Mouse (Mus musculus): Measurements from ENCODE around the gene Ddx55. TPM values are rescaled to one million over a fixed set of nuclear protein-coding genes. Genes with fewer than 3 reads are reported as not detected.
"Not testable (repeated sequence)": the region's sequence is repeated elsewhere in the genome, so short reads cannot be mapped to it uniquely, and the experiment has no call there.

The Ddx55 gene
- total RNA-seq, 2 experiments from 2014 or later = 4.5 to 4.8 TPM

GRCm38 (mm10) chr5:124598224-124599174, 45.8 kb downstream of the Ddx55 start:
- intact Hi-C loops (cut with DNase I) = no loop called here
- peak overlapping the region; percentile 71 for H3K4me3 ChIP-seq
- no peak for TF ChIP-seq CTCF (IDR thresholded peaks at IDR 0.05)
- DNase-seq = peak; percentile 94
- H3K27ac ChIP-seq = peak overlapping the region; percentile 74

- H3K27ac ChIP-seq; H3K4me3 ChIP-seq; DNase-seq; intact Hi-C loops (cut with DNase I): not testable (repeated sequence)
Observed at GRCm38 (mm10) chr5:124599726-124600125, 47.1 kb downstream of the Ddx55 start.

GRCm38 (mm10) chr5:124602349-124602748, 49.7 kb downstream of the Ddx55 start:
- no peak overlapping the region for H3K4me3 ChIP-seq
- DNase-seq = peak; percentile 44
- no peak overlapping the region for H3K27ac ChIP-seq
- peak; percentile 58 for TF ChIP-seq CTCF (IDR thresholded peaks at IDR 0.05)
- intact Hi-C loops (cut with DNase I) = loop anchor here (2.0 kb wide), 1 partner anchor 266 kb away; no protein-coding TSS in a partner anchor

GRCm38 (mm10) chr5:124604296-124604695, 51.6 kb downstream of the Ddx55 start:
- no peak overlapping the region for H3K4me3 ChIP-seq
- DNase-seq = no peak
- intact Hi-C loops (cut with DNase I) = no loop called here
- TF ChIP-seq CTCF (IDR thresholded peaks at IDR 0.05) = no peak
- no peak overlapping the region for H3K27ac ChIP-seq

GRCm38 (mm10) chr5:124605041-124605622, 52.5 kb downstream of the Ddx55 start:
- no peak overlapping the region for H3K4me3 ChIP-seq
- no peak overlapping the region for H3K27ac ChIP-seq
- DNase-seq = no peak
- intact Hi-C loops (cut with DNase I) = no loop called here
- no peak for TF ChIP-seq CTCF (IDR thresholded peaks at IDR 0.05)

GRCm38 (mm10) chr5:124610965-124611364, 58.3 kb downstream of the Ddx55 start:
- TF ChIP-seq CTCF (IDR thresholded peaks at IDR 0.05) = peak; percentile 22; the same call in 1 of the 2 replicates
- DNase-seq = no peak
- intact Hi-C loops (cut with DNase I) = no loop called here
- H3K27ac ChIP-seq = no peak overlapping the region
- H3K4me3 ChIP-seq = no peak overlapping the region

- no peak for DNase-seq
- peak overlapping the region; percentile 61 for H3K27ac ChIP-seq
Observed at GRCm38 (mm10) chr5:124614709-124615108, 62.0 kb downstream of the Ddx55 start.

GRCm38 (mm10) chr5:124618711-124619110, 66.0 kb downstream of the Ddx55 start:
- intact Hi-C loops (cut with DNase I) = no loop called here
- H3K4me3 ChIP-seq = no peak overlapping the region
- H3K27ac ChIP-seq = no peak overlapping the region
- peak; percentile 12 for DNase-seq
- no peak for TF ChIP-seq CTCF (IDR thresholded peaks at IDR 0.05)

More at GRCm38 (mm10) chr5:124614709-124615108, 62.0 kb downstream of the Ddx55 start:
- intact Hi-C loops (cut with DNase I) = no loop called here
- no peak overlapping the region for H3K4me3 ChIP-seq
- no peak for TF ChIP-seq CTCF (IDR thresholded peaks at IDR 0.05)

Other genes starting within 250 kb of the Ddx55 start
- 1 to 10 TPM; 2.7 to 3.4 TPM for gene Mphosph9, start 224.9 kb upstream of the Ddx55 start, total RNA-seq (2021)
- gene 2810006K23Rik, start 224.8 kb upstream of the Ddx55 start, total RNA-seq (2021) = 1 to 10 TPM; 6.2 to 8.7 TPM
- gene Cdk2ap1, start 189.8 kb upstream of the Ddx55 start, total RNA-seq (2021) = 100 to 1,000 TPM; 140 to 141 TPM
- 10 to 100 TPM; 43.2 to 49.2 TPM for gene Sbno1, start 126.9 kb upstream of the Ddx55 start, total RNA-seq (2021)
- gene Kmt5a, start 112.9 kb upstream of the Ddx55 start, total RNA-seq (2021) = 100 to 1,000 TPM; 178 to 229 TPM
- gene Rilpl2, start 74.5 kb upstream of the Ddx55 start, total RNA-seq (2021) = 1 to 10 TPM; 4.6 to 4.7 TPM
- gene Snrnp35, start 69.7 kb upstream of the Ddx55 start, total RNA-seq (2021) = 10 to 100 TPM; 27.7 to 33.1 TPM
- 100 to 1,000 TPM; 243 to 286 TPM for gene Rilpl1, start 21.5 kb upstream of the Ddx55 start, total RNA-seq (2021)
- gene Tmed2, start 12.2 kb upstream of the Ddx55 start, total RNA-seq (2021) = 100 to 1,000 TPM; 144 to 170 TPM
- gene Eif2b1, start 26.3 kb downstream of the Ddx55 start, total RNA-seq (2021) = 10 to 100 TPM; 36.7 to 38.5 TPM
- gene Gtf2h3, start 26.3 kb downstream of the Ddx55 start, total RNA-seq (2021) = 10 to 100 TPM; 15.4 to 16.3 TPM
- 10 to 100 TPM; 27.7 to 34.3 TPM for gene Atp6v0a2, start 75.7 kb downstream of the Ddx55 start, total RNA-seq (2021)
- gene Dnah10, start 172.2 kb downstream of the Ddx55 start, total RNA-seq (2021) = under 1 TPM; 0.03 to 0.22 TPM

Measured in gastrocnemius, adult 2 months (tissue).